Mouse (Mus musculus) CH12.LX (cell line): Measurements from ENCODE around the gene Akap2. TPM values are rescaled to one million over a fixed set of nuclear protein-coding genes. Genes with fewer than 3 reads are reported as not detected.

ENCODE experiments used
- DNase-seq: peaks from one replicate; pipeline ENCODE4 v3.0.0-alpha.2; 2013; ENCODE audit errors: extremely low read depth
- H3K27ac ChIP-seq: 2 replicates; pipeline ENCODE4 v1.5.1; 2012; ENCODE audit warnings: low read depth, mild to moderate bottlenecking, control low read depth, moderate library complexity; ENCODE audit not compliant: insufficient read depth
- H3K27me3 ChIP-seq: replicated peaks from 2 replicates; pipeline ENCODE3; 2012; ENCODE audit warnings: inconsistent platforms
- H3K36me3 ChIP-seq, 2 experiments: replicated peaks in 1 of 2; 2 replicates each; pipeline versions ENCODE3 to v1.6.1; 2012; ENCODE audit warnings: inconsistent platforms in 1 of 2, low read length in 1 of 2, mild to moderate bottlenecking in 1 of 2, mixed read lengths in 1 of 2, moderate library complexity in 1 of 2; ENCODE audit not compliant: control insufficient read depth in 1 of 2, insufficient read depth in 1 of 2
- H3K4me1 ChIP-seq, 2 experiments: 2 replicates each; pipeline ENCODE4 v1.6.1; 2012; ENCODE audit warnings: inconsistent platforms in 1 of 2, moderate library complexity in 1 of 2; ENCODE audit not compliant: insufficient read depth in 2 of 2, control insufficient read depth in 1 of 2
- H3K4me2 ChIP-seq: 2 replicates; pipeline ENCODE4 v1.6.1; 2012; ENCODE audit warnings: low read depth, mild to moderate bottlenecking, control low read depth; ENCODE audit not compliant: poor library complexity, insufficient read depth, severe bottlenecking
- H3K4me3 ChIP-seq, 3 experiments: fragments of 150-350 bp in 1 of 3; sonication (generic) in 1 of 3; replicated peaks in 1 of 3; 2 replicates each; pipeline versions ENCODE3 to v1.5.1; 2011 to 2012; ENCODE audit warnings: low read depth in 2 of 3, low read length in 2 of 3, mild to moderate bottlenecking in 2 of 3, moderate library complexity in 2 of 3, control low read depth in 1 of 3, improper control_type of control experiment in 1 of 3, inconsistent platforms in 1 of 3, mixed read lengths in 1 of 3; ENCODE audit not compliant: poor library complexity in 1 of 3
- H3K79me2 ChIP-seq: replicated peaks from 2 replicates; pipeline ENCODE4 v1.6.1; 2012; ENCODE audit warnings: mild to moderate bottlenecking, moderate library complexity; ENCODE audit not compliant: control insufficient read depth, poor library complexity, insufficient read depth, severe bottlenecking; ENCODE audit errors: extremely low read depth
- H3K9ac ChIP-seq: 2 replicates; pipeline ENCODE4 v1.6.1; 2012; ENCODE audit warnings: low read depth, mild to moderate bottlenecking, control low read depth, moderate library complexity; ENCODE audit not compliant: insufficient read depth
- H3K9me3 ChIP-seq: replicated peaks from 2 replicates; pipeline ENCODE3; 2012; ENCODE audit warnings: low read length, inconsistent platforms, mixed read lengths
- BHLHE40 ChIP-seq: IDR thresholded peaks from 2 replicates; pipeline ENCODE4 v1.6.1; 2011; ENCODE audit warnings: mild to moderate bottlenecking, low read depth, low read length, improper control_type of control experiment
- CHD1 ChIP-seq: IDR thresholded peaks from 2 replicates; pipeline ENCODE4 v1.6.1; 2012; ENCODE audit warnings: low read depth, low read length, improper control_type of control experiment, inconsistent platforms
- CHD2 ChIP-seq: IDR thresholded peaks from 2 replicates; pipeline ENCODE4 v1.6.1; 2011; ENCODE audit warnings: low read length, improper control_type of control experiment
- CTCF ChIP-seq, 2 experiments: IDR thresholded peaks in 1 of 2; conservative IDR thresholded peaks in 1 of 2; 2 replicates each; pipeline ENCODE4 v1.5.1; 2011 to 2012; ENCODE audit warnings: low read depth in 2 of 2, low read length in 2 of 2, improper control_type of control experiment in 1 of 2, inconsistent platforms in 1 of 2, mild to moderate bottlenecking in 1 of 2, moderate library complexity in 1 of 2
- GABPA ChIP-seq: IDR thresholded peaks from 2 replicates; pipeline ENCODE4 v1.6.1; 2012; ENCODE audit warnings: low read depth, low read length, improper control_type of control experiment, inconsistent platforms; ENCODE audit not compliant: insufficient replicate concordance
- HCFC1 ChIP-seq: IDR thresholded peaks from 2 replicates; pipeline ENCODE4 v1.6.1; 2012; ENCODE audit warnings: low read depth, mild to moderate bottlenecking, inconsistent platforms, low read length, improper control_type of control experiment
- IRF4 ChIP-seq: IDR thresholded peaks from 2 replicates; pipeline ENCODE4 v1.6.1; 2014; ENCODE audit warnings: low read depth, mild to moderate bottlenecking, inconsistent platforms, low read length, improper control_type of control experiment
- JUN ChIP-seq: IDR thresholded peaks from 2 replicates; pipeline ENCODE4 v1.6.1; 2011; ENCODE audit warnings: low read depth, mild to moderate bottlenecking, low read length, improper control_type of control experiment, moderate library complexity; ENCODE audit not compliant: insufficient read depth
- KAT2A ChIP-seq: IDR thresholded peaks from 2 replicates; pipeline ENCODE4 v1.6.1; 2012; ENCODE audit warnings: low read length, improper control_type of control experiment, inconsistent platforms; ENCODE audit not compliant: insufficient replicate concordance
- MEF2A ChIP-seq: IDR thresholded peaks from 2 replicates; pipeline ENCODE4 v1.6.1; 2014; ENCODE audit warnings: low read depth, mild to moderate bottlenecking, inconsistent platforms, low read length, improper control_type of control experiment, borderline replicate concordance
- NELFE ChIP-seq: IDR thresholded peaks from 2 replicates; pipeline ENCODE4 v1.6.1; 2011; ENCODE audit warnings: low read depth, low read length, improper control_type of control experiment
- NRF1 ChIP-seq: IDR thresholded peaks from 2 replicates; pipeline ENCODE4 v1.6.1; 2014; ENCODE audit warnings: low read depth, mild to moderate bottlenecking, inconsistent platforms, low read length, improper control_type of control experiment, moderate library complexity
- PAX5 ChIP-seq: IDR thresholded peaks from 2 replicates; pipeline ENCODE4 v1.6.1; 2012; ENCODE audit warnings: low read length, inconsistent platforms, mixed read lengths
- POLR2A ChIP-seq: IDR thresholded peaks from 2 replicates; pipeline ENCODE4 v1.6.1; 2011; ENCODE audit warnings: low read depth, mild to moderate bottlenecking, improper control_type of control experiment, low read length
- RCOR1 ChIP-seq: conservative IDR thresholded peaks from 2 replicates; pipeline ENCODE4 v1.6.1; 2012; ENCODE audit warnings: low read depth, mild to moderate bottlenecking, inconsistent platforms, low read length, improper control_type of control experiment
- SIN3A ChIP-seq: IDR thresholded peaks from 2 replicates; pipeline ENCODE4 v1.6.1; 2012; ENCODE audit warnings: low read length, improper control_type of control experiment, inconsistent platforms
- SMC3 ChIP-seq: IDR thresholded peaks from 2 replicates; pipeline ENCODE4 v1.6.1; 2011; ENCODE audit warnings: low read depth, low read length, improper control_type of control experiment
- TCF12 ChIP-seq: IDR thresholded peaks from 2 replicates; pipeline ENCODE4 v1.6.1; 2014; ENCODE audit warnings: low read depth, mild to moderate bottlenecking, inconsistent platforms, low read length, improper control_type of control experiment
- ZC3H11A ChIP-seq: IDR thresholded peaks from 2 replicates; pipeline ENCODE4 v1.6.1; 2012; ENCODE audit warnings: low read depth, mild to moderate bottlenecking, inconsistent platforms, low read length, improper control_type of control experiment
- ZKSCAN1 ChIP-seq: IDR thresholded peaks from 2 replicates; pipeline ENCODE4 v1.6.1; 2012; ENCODE audit warnings: low read depth, inconsistent platforms, low read length, improper control_type of control experiment, borderline replicate concordance
- ZMIZ1 ChIP-seq: IDR thresholded peaks from 2 replicates; pipeline ENCODE4 v1.6.1; 2012; ENCODE audit warnings: low read depth, mild to moderate bottlenecking, inconsistent platforms, low read length, improper control_type of control experiment
- ZNF384 ChIP-seq: IDR thresholded peaks from 2 replicates; pipeline ENCODE4 v1.6.1; 2012; ENCODE audit warnings: low read depth, low read length, improper control_type of control experiment, inconsistent platforms
- dilution Hi-C: fragments of 300-500 bp; cut with MboI; formaldehyde crosslinking; loops from 2 replicates; pipeline ENCODE4 v1.14.3; 2020; ENCODE audit warnings: low sequenced_read_pairs; ENCODE audit not compliant: extremely low pct_unique_long_range_greater_than_20kb, extremely low pct_ligation_motif_present
- in situ Hi-C: fragments of 300-500 bp; cut with MboI; formaldehyde crosslinking; loops from 3 replicates; pipeline ENCODE4 v1.14.3; 2019; ENCODE audit warnings: low sequenced_read_pairs, low pct_ligation_motif_present, low pct_unique_long_range_greater_than_20kb, mixed read lengths
- polyA plus RNA-seq: library from polyadenylated mRNA; unstranded; fragments of >175 nt; gene quantifications from 2 replicates; pipeline ENCODE4 v1.2.1, GENCODE M21; 2012; ENCODE audit warnings: low read depth; ENCODE audit not compliant: insufficient read length
- total RNA-seq, 2 experiments: library from RNA; depleted of rRNA; stranded (reverse); fragments of 300-350 nt in 1 of 2; fragments of >200 nt in 1 of 2; gene quantifications; 2 replicates each; pipeline ENCODE4 v1.2.3; 2012 to 2014

Akap2 gene
- total and polyA plus RNA-seq, 3 experiments = 0.25 TPM; not detected in 2

DNA sequence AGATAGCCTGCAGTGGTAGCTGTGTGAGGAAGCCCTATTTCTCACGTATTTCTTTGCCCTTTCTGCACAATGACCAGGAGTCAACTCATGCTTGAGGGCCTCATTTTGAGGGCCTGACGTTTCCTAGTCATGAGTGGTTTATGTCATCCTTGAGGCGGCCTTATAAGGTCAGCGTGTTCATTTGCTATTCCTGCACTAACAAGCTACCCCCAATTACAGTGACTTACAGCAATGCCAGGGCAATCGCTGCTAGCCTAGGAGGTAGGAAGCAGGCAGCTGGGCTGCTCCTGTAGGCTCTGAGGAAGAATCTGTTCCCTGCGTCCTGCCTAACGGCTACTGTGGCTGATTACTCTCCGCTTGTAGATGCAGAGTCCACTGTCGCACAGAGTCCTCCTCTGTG, 119.6 kb downstream of the Akap2 start:
- no peaks in the 10 kb centered on the region for H3K36me3 ChIP-seq
- dilution Hi-C loops (no loop called here), in situ Hi-C loops (no loop called here)
- H3K4me1 ChIP-seq = peaks cover 0 to 5% of the 10 kb centered on the region in 2 experiments; a peak in 1 of 4 replicates
- no peaks in the 10 kb centered on the region for H3K79me2 ChIP-seq
- no peak for DNase-seq
- H3K4me3 ChIP-seq = no peak overlapping the region
- no peaks in the 10 kb centered on the region for H3K27me3 ChIP-seq
- TF ChIP-seq CHD2 (no peak), GABPA (no peak), ZMIZ1 (no peak)
- H3K9me3 ChIP-seq = no peaks in the 10 kb centered on the region
- H3K27ac ChIP-seq = no peak overlapping the region
- no peak overlapping the region for H3K4me2 ChIP-seq
- no peak overlapping the region for H3K9ac ChIP-seq

DNA sequence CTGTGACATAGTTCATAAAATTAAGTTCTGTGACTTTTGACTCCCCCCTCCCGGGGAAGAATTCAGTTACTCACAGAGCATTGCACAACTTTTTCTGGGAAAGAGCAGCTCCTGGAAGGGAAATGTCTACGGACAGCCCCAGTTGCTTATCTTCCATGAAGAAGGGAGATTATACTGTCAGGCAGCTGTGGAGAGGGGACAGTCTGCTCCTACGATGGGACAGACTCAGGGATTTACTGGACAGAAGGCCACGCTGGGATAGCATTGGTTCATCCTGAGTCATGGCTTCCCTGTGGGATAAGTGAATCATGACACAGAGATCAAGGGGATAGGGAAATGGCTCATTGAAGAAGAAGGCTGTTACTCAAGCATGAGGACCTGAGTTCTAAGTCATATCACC, 121.9 kb downstream of the Akap2 start:
- no peaks in the 10 kb centered on the region for H3K79me2 ChIP-seq
- TF ChIP-seq SIN3A (no peak), TCF12 (no peak), NELFE (no peak), MEF2A (no peak), BHLHE40 (no peak), ZKSCAN1 (no peak), RCOR1 (no peak), SMC3 (no peak)
- TF ChIP-seq, all 38 proteins: peak for 0
- DNase-seq = no peak
- Histone ChIP-seq H3K4me3 (no peak overlapping the region), H3K9me3 (no peaks in the 10 kb centered on the region), H3K4me2 (no peak overlapping the region), H3K27me3 (no peaks in the 10 kb centered on the region), H3K9ac (no peak overlapping the region), H3K27ac (no peak overlapping the region), H3K36me3 (no peaks in the 10 kb centered on the region), H3K4me1 (no peaks in the 10 kb centered on the region)
- dilution Hi-C loops = no loop called here
- in situ Hi-C loops = no loop called here

DNA sequence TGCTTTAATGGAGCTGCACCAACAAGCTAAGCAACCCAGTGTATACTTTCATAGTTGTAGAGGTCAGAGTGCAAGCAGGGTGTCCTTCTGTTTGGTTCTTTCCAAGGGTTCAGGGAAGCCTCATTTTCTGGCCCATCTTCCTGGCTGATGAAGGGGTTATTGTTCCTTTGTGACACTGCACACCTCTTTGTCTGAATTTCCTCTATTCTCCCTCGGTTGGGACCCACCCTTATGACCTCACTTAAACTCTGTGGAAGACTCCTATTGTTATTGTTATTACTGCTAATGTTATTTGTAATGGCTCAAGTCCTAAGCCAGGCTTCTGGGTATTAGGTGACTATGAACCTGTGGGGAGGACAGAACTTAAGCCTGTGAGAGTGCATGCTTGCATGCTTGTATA, 124.5 kb downstream of the Akap2 start:
- in situ Hi-C loops = no loop called here
- Histone ChIP-seq H3K27me3 (no peaks in the 10 kb centered on the region), H3K9ac (no peak overlapping the region), H3K4me2 (no peak overlapping the region), H3K4me3 (no peak overlapping the region), H3K79me2 (no peaks in the 10 kb centered on the region), H3K4me1 (peaks cover 0 to 14% of the 10 kb centered on the region in 2 experiments; a peak in 2 of 4 replicates), H3K27ac (no peak overlapping the region), H3K36me3 (no peaks in the 10 kb centered on the region), H3K9me3 (no peaks in the 10 kb centered on the region)
- dilution Hi-C loops = no loop called here
- TF ChIP-seq NRF1 (no peak), ZC3H11A (no peak), CTCF (conservative IDR thresholded peaks at IDR 0.05 in 1 of 2, IDR thresholded peaks at IDR 0.05 in 1 of 2; ENCODE audit: low read depth in 2 of 2, low read length in 2 of 2) (no peak), ZKSCAN1 (no peak), PAX5 (no peak), IRF4 (no peak), KAT2A (no peak), CHD1 (no peak), SIN3A (no peak), RCOR1 (no peak), HCFC1 (no peak), GABPA (no peak), JUN (no peak), BHLHE40 (no peak), TCF12 (no peak), ZNF384 (no peak), POLR2A (no peak)
- no peak for DNase-seq
